Mouse (Mus musculus) left cerebral cortex, postnatal 10 days (tissue): ENCODE results near the gene Rlim. TPM values are rescaled to one million over a fixed set of nuclear protein-coding genes. Genes with fewer than 3 reads are reported as not detected.
A peak's percentile ranks its signal among the peaks of the same experiment; 100 is the strongest.

Experiments
- DNase-seq, 2 experiments: peaks; one replicate each; pipeline ENCODE4 v3.0.0; 2021 to 2022; ENCODE audit warnings: low spot score in 2 of 2, mixed read lengths in 1 of 2; ENCODE audit errors: extremely low spot score in 1 of 2
- intact Hi-C: fragments of 180-260 bp; cut with DNase I; formaldehyde crosslinking; loops from one replicate; pipeline ENCODE4 v1.15.1; 2025
- total RNA-seq, 2 experiments: library from RNA; stranded (reverse); gene quantifications; 2 replicates each; pipeline ENCODE4 v1.2.3; 2021

Rlim gene
- 10 to 100 TPM; 46.4 to 50.9 TPM for total RNA-seq

- intact Hi-C loops: loop anchor here (5.0 kb wide), 1 partner anchor 216 kb away; no protein-coding TSS in a partner anchor
- peak; percentile 89 to 95 for DNase-seq
These were observed at the start of gene Rlim for GRCm38 (mm10) chrX:103981169-103981689. Gene Rlim (minus strand): TSS chrX:103981284.

DNA sequence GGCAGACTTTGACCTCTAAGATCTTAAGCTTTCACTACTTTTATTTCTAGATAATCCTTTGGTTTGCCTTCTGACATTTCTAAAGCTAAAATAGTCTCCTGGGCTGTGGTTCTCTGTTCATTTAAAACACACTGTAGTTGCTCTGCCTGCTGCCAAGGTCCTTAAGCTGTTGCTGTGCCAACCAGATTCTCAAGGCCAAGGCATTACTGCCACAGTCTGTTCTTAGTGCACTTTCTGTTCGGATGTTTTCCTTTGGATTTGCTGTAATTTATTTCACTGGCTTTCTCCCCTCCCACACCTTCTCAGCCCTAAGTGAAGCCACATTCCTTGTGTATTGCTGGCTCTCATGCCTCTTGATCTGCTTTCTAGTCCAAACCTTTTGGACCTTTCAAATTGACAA, 36.1 kb upstream of the Rlim start:
- intact Hi-C loops: no loop called here

DNA sequence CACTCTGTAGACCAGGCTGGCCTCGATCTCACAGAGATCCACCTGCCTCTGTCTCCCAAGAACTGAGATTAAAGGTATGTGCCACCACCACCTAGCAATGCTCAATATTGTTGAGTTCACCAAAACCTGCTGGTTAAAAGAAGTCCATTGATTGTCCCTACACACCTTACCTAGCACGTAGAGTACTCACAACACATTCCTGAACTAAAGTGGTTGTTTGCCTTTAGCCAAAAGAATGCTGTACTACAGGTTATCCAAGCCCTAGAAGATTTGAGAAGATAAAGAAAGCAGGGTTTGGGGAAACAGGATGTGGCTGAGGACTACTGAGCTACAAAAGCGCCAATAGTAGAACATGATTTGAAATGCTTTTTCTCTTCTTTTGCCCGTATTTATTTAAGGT, 34.0 kb upstream of the Rlim start:
- DNase-seq: no peak
- intact Hi-C loops: no loop called here

More for the DNA sequence above, 36.1 kb upstream of the Rlim start:
- no peak for DNase-seq

DNA sequence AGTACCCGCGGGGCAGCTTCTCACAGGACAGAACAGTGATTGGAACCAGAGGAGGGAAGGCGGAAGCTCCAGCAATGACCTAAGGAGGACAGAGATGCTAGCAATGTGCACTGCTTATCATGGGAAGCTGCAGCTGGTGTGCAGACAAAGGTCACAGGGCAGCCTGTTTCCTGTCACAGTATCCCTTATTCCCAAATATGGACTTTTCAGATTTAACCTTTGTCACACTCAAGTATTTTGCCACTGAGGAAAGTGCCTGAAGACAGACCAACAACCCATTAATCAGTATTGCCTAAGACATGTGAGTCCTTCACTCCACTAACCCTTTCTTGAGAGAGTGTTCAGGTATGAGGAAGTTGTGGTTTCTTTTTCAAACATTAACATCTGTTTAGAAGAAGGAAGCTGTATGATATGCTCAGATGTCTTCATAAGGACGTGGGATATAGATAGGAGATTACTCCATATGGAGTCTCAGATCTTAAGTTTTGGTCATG, 32.3 kb upstream of the Rlim start:
- DNase-seq: peak in 1 of 2 experiments; percentile 12
- intact Hi-C loops: no loop called here

GRCm38 (mm10) chrX:103994741-103995140, 13.7 kb upstream of the Rlim start:
- intact Hi-C loops: no loop called here

GRCm38 (mm10) chrX:103993864-103994263, 12.8 kb upstream of the Rlim start:
- DNase-seq: no peak
- intact Hi-C loops: no loop called here

More at GRCm38 (mm10) chrX:103994741-103995140, 13.7 kb upstream of the Rlim start:
- no peak for DNase-seq

- intact Hi-C loops: no loop called here
- DNase-seq: peak in 1 of 2 experiments; percentile 22
These were observed 10.6 kb upstream of the Rlim start for GRCm38 (mm10) chrX:103991702-103992101.

GRCm38 (mm10) chrX:103990392-103990791, 9.3 kb upstream of the Rlim start:
- intact Hi-C loops: no loop called here
- DNase-seq: no peak

DNA sequence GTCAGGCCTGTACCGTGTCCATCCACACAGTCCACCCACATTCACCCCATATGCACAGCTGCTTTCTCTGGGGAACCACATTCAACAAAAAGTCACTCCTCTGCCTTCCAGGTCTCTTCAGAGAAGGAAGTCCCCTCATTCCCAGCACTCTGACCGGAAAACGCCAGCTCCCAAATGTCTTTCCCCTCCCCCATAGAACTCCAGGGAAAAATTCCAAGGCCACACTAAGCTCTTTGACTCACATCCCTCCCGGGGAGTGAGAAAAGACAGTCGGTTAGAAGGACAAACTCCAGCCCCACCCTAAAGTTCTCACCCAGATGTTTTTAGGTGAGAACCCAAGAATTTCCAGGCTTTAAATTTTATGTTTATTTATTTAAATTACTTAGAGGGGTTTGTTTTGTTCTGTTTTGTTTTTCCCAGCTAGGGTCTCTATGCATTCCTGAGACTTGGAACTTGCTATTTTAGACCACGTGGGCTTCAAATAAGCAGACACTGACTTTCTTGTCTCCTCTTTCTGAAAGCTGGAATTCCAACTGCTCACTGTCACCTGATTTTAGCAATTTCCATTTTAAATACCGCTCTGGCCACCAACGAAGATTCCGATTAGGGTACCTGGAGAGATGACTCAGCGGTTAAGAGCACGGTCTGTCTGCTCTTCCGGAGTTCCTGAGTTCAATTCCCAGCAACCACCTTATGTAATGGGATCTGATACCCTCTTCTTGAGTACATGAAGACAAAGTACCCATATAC, 6.3 kb upstream of the Rlim start:
- peak in 1 of 2 experiments; percentile 20 for DNase-seq
- intact Hi-C loops: no loop called here

GRCm38 (mm10) chrX:103986159-103986558, 5.1 kb upstream of the Rlim start:
- intact Hi-C loops: no loop called here
- no peak for DNase-seq

DNA sequence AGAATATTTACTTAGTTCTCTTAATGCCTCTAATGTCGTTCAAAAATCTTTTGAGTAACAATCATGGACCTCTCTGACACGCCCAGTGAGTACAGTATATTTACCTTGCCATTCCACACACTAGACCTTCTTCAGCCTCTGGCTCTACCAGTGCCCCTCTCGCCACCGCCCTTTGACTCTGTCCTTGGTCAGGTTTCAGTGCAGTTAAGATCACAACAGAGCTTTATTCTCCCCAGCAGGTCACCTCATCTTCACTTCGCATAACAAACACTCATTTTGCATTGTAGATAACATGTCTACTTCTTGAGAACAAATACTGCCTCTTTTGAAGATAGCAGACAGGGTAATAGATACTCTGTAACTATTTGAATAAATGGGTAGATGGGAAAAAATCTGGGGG, 3.9 kb upstream of the Rlim start:
- intact Hi-C loops: loop anchor here (5.0 kb wide), 1 partner anchor 212 kb away; no protein-coding TSS in a partner anchor
- no peak for DNase-seq

- DNase-seq: no peak
- intact Hi-C loops: loop anchor here (5.0 kb wide), 1 partner anchor 215 kb away; no protein-coding TSS in a partner anchor
These were observed 722 bp upstream of the Rlim start for GRCm38 (mm10) chrX:103981806-103982205.

GRCm38 (mm10) chrX:103980590-103981168, 405 bp downstream of the Rlim start:
- DNase-seq: peak; percentile 4 to 45
- intact Hi-C loops: loop anchor here (5.0 kb wide), 1 partner anchor 217 kb away; no protein-coding TSS in a partner anchor

- DNase-seq: peak; percentile 5 to 19
- intact Hi-C loops: loop anchor here (5.0 kb wide), 1 partner anchor 217 kb away; no protein-coding TSS in a partner anchor
These were observed 1.0 kb downstream of the Rlim start for GRCm38 (mm10) chrX:103980036-103980435.

DNA sequence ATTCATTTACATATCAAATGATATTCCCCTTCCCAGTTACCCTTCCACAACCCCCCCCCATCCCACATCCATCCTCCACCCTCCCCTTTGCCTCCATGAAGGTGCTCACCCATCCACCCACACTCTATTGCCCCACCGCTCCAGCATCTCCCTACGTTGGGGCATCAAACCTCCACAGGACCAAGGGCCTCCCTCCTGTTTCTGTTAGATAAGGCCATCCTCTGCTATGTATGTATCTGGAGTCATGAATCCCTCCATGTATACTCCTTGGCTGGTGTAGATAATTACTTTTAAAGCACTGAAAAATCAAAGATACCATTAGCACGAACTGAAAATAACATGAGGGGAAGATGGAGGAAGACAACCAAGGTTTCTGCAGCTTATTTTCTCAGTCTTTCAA, 41.4 kb downstream of the Rlim start:
- intact Hi-C loops: loop anchor here (5.0 kb wide), 1 partner anchor 317 kb away; no protein-coding TSS in a partner anchor
- no peak for DNase-seq

DNA sequence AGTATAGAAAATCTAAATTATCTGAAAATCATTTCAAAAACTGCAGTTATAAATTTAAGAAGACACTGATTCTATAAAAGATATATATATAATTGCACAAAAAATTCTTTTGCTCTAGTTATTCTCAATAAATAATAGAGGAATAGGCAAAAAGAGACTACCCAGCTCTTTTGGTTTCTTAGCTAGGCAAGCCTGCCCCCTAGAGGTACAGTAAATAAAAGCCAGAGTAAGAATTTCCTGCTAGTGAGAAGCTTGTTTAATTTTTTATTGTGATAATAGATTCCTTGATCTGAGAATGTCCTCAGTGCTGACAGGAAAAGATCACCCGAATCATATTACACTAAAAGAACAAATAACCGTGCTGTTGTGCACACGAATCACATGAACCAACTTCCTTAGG, 43.8 kb downstream of the Rlim start:
- intact Hi-C loops: loop anchor here (5.0 kb wide), 1 partner anchor 315 kb away; no protein-coding TSS in a partner anchor
- peak in 1 of 2 experiments; percentile 9 for DNase-seq

DNA sequence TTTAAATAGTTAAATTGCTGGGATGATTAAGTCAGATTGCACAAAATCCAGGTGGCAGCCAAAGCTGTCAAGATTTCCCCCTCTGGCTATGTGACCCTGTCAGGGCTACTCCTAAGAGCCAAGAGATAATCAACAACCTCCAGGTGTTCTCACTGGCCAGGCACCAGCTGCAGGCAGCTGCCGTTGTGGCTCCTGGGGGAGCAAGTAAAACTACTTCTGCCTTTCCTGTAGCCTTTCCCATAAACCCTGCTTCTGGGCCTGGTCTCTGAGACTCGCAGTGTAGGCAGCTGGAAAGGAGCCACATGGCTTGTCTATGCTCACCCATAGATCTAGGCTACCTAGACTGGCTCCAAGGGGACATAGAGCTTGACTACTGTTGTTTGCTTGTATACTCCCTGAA, 58.6 kb downstream of the Rlim start:
- intact Hi-C loops: no loop called here
- DNase-seq: no peak

GRCm38 (mm10) chrX:103918954-103919353, 62.1 kb downstream of the Rlim start:
- intact Hi-C loops: loop anchor here (10.0 kb wide), 1 partner anchor 224 kb away; no protein-coding TSS in a partner anchor
- peak in 1 of 2 experiments; percentile 15 for DNase-seq

GRCm38 (mm10) chrX:103914790-103915189, 66.3 kb downstream of the Rlim start:
- peak; percentile 8 to 45 for DNase-seq
- intact Hi-C loops: loop anchor here (10.0 kb wide), 1 partner anchor 220 kb away; no protein-coding TSS in a partner anchor
